Mouse (Mus musculus) cortical plate, adult 2 months (tissue): ENCODE data around the gene Bbs2. TPM values are rescaled to one million over a fixed set of nuclear protein-coding genes. Genes with fewer than 3 reads are reported as not detected.
A peak's percentile ranks its signal among the peaks of the same experiment; 100 is the strongest.

Experiments used
- H3K27ac ChIP-seq: fragments of 200-500 bp; 2 replicates; pipeline ENCODE4 v1.5.1; 2012; ENCODE audit warnings: low read length, control low read depth, inconsistent platforms; ENCODE audit not compliant: insufficient read depth
- H3K4me1 ChIP-seq: fragments of 200-500 bp; 2 replicates; pipeline ENCODE4 v1.6.1; 2011; ENCODE audit warnings: low read length; ENCODE audit not compliant: control insufficient read depth, insufficient read depth
- H3K4me3 ChIP-seq: fragments of 200-500 bp; 2 replicates; pipeline ENCODE4 v1.5.1; 2011; ENCODE audit warnings: mild to moderate bottlenecking, low read length, control low read depth; ENCODE audit not compliant: insufficient read depth
- CTCF ChIP-seq: fragments of 200-500 bp; IDR thresholded peaks from 2 replicates; pipeline ENCODE4 v1.5.1; 2011; ENCODE audit warnings: mild to moderate bottlenecking, control low read depth, low read length; ENCODE audit not compliant: insufficient read depth; ENCODE audit errors: extremely low read depth
- POLR2A ChIP-seq: fragments of 200-500 bp; IDR thresholded peaks from 2 replicates; pipeline ENCODE4 v1.6.1; 2011; ENCODE audit warnings: mild to moderate bottlenecking, low read length, control low read depth; ENCODE audit not compliant: insufficient read depth; ENCODE audit errors: extremely low read depth
- polyA plus RNA-seq: library from polyadenylated mRNA; depleted of rRNA; stranded (reverse); fragments of >200 nt; gene quantifications from 2 replicates; pipeline ENCODE4 v1.2.3, GENCODE M21; 2012

The Bbs2 gene
- polyA plus RNA-seq, 1 experiment = 67.3 TPM

DNA sequence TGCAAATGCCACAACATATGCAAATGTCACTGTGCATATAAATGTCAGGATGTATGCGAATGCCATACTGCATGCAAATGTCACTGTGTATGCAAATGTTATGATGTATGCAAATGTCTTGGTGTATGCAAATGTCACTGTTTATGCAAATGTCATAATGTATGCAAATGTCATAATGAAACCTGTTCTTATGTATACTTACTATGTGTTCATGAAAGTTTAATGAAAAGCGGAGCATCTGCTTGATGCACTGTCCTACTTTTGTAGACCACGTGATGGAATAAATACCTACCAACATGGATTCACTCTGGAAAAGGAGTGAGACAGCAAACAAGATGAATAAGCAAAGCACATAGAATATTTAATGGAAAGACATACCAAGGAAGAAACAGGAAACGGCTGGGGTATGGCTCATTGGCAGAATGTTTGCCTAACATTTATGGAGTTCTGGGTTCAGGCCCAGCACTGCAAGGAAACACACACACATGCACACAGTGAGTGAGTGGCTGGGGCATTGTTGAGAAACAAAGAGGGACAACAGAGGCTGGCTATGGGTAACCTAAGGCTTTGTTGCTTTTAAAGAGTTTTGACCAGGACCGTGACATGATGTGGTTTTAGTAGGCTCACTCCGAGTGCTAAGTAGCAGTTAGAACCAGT lies 30.5 kb upstream of the Bbs2 start:
- Histone ChIP-seq H3K4me3 (no peak overlapping the region), H3K27ac (no peak overlapping the region), H3K4me1 (peaks cover 3% of the 10 kb centered on the region; the same call in 1 of the 2 replicates)
- no peak for TF ChIP-seq POLR2A
- no peak for TF ChIP-seq CTCF

GRCm38 (mm10) chr8:94127711-94128110 lies 29.0 kb upstream of the Bbs2 start:
- H3K27ac ChIP-seq = no peak overlapping the region

DNA sequence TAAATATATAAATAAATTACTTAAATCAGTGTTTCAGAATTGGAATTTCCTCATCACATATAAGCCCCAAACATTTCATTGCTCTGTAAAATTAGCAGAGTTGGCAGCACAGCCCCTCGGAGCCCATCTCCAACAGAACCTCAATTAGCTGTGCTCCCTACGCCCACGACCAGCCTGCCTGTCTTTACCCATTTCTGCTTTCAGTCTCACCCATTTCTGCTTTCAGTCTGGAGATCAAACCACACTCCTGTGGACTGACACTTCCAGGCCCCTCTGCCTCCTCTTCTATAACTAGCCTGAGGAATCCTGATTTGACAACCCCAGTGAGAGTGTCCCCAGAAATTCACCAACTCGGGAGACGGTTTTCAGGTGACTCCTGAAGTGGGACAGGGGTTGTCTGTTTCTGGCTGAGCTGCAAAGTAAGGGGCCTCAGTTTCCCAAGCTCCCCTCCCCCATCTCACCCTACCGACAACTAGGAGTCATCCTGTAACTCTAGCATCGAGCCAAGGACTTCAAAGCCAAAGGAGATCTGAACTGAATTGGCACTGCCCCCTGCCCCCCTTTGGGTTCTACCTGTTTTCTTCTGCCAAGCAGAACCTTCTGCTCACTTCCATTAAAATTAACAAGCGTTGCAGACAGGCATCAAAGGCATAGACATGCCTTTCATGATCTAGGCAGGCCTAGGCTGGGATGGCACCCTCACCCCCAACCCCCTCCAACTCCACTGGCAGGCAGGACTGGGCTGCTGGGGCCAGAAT lies 24.2 kb upstream of the Bbs2 start:
- Histone ChIP-seq H3K4me1 (peaks cover 2% of the 10 kb centered on the region; the same call in 1 of the 2 replicates), H3K27ac (peak overlapping the region; percentile 16; the same call in 1 of the 2 replicates), H3K4me3 (no peak overlapping the region)
- TF ChIP-seq POLR2A = no peak
- TF ChIP-seq CTCF = no peak

More at GRCm38 (mm10) chr8:94127711-94128110, 29.0 kb upstream of the Bbs2 start:
- no peak overlapping the region for H3K4me3 ChIP-seq
- TF ChIP-seq CTCF = no peak
- no peak for TF ChIP-seq POLR2A
- peaks cover 3% of the 10 kb centered on the region; the same call in 1 of the 2 replicates for H3K4me1 ChIP-seq

DNA sequence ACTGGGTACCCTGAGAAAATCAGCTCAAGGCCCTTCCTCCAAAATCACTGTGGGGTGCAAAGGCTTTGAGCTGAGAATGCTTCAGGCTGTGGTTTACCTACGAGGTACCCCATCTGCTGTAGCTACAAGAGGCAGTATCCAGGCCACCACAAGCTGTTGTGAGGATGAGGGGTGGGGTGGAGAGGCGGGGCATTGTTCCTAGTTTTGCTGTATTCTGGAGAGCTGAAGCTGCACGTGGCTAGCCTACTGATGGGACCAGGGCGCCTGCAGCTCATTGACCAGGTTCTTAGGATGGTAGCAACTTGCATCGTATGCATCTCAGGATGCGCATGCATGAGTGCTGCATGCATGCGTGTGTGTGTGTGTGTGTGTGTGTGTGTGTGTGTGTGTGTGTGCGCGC lies 22.9 kb upstream of the Bbs2 start:
- H3K4me3 ChIP-seq = no peak overlapping the region
- no peak overlapping the region; the same call in 1 of the 2 replicates for H3K27ac ChIP-seq
- peaks cover 2% of the 10 kb centered on the region; the same call in 1 of the 2 replicates for H3K4me1 ChIP-seq
- TF ChIP-seq CTCF = no peak
- TF ChIP-seq POLR2A = no peak

DNA sequence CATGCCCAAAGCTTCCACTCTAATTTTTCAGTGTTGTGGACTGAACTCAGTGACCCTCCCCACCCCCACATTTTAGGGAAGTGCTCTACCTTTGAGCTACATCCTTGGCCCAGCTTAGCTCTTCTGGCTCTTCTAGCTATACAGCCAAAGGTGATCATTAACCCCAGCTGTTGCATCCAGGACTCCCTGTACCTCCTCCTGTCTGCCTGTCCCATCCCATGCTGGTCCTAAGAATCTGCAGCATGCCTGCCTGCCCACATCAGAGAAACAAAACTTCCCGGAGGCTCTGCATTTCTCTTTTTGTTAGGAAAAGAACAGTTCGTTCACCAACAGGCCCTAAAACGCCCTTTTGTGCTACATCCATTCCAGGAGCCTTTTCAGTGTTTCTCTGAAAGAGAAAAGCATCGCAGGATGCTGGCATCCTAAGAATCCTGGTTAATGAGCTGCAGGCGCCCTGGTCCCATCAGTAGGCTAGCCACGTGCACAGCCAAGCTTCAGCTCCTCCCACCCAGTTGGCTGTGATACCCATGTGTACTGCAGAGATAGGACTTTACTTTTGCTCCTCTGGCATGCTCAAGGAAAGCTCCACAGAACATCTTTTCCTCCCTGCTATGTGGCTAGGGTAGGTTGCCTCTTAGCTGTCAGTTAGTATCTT lies 20.2 kb upstream of the Bbs2 start:
- no peak for TF ChIP-seq CTCF
- 0 out of 2 replicates have a peak, but pooled peaks have one; percentile 11 for TF ChIP-seq POLR2A
- H3K27ac ChIP-seq = peak overlapping the region; percentile 51
- peaks cover 2% of the 10 kb centered on the region; the same call in 1 of the 2 replicates for H3K4me1 ChIP-seq
- no peak overlapping the region for H3K4me3 ChIP-seq

DNA sequence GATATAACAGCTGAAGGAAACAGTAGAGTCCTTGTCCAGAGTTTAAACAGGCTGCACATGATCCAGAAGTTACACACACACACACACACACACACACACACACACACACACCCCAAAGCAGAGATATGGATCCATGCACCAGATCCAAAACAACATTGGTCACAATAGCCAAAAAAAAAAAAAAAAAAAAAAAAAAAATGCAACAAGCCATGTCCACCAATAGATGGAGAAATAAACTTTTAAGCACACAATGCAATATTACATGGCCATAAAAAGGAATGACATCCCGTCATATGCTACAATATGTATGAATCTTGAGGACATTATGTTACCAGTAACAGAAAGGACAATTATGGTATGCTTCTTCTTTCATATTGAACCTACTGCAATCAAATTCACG lies 15.2 kb upstream of the Bbs2 start:
- Histone ChIP-seq H3K4me1 (no peaks in the 10 kb centered on the region; the same call in 1 of the 2 replicates), H3K4me3 (no peak overlapping the region), H3K27ac (no peak overlapping the region)
- TF ChIP-seq POLR2A = no peak
- no peak for TF ChIP-seq CTCF

- H3K27ac ChIP-seq = no peak overlapping the region
- H3K4me1 ChIP-seq = no peaks in the 10 kb centered on the region
- no peak for TF ChIP-seq POLR2A
- H3K4me3 ChIP-seq = no peak overlapping the region
Measured at GRCm38 (mm10) chr8:94113435-94113834, 14.7 kb upstream of the Bbs2 start.

DNA sequence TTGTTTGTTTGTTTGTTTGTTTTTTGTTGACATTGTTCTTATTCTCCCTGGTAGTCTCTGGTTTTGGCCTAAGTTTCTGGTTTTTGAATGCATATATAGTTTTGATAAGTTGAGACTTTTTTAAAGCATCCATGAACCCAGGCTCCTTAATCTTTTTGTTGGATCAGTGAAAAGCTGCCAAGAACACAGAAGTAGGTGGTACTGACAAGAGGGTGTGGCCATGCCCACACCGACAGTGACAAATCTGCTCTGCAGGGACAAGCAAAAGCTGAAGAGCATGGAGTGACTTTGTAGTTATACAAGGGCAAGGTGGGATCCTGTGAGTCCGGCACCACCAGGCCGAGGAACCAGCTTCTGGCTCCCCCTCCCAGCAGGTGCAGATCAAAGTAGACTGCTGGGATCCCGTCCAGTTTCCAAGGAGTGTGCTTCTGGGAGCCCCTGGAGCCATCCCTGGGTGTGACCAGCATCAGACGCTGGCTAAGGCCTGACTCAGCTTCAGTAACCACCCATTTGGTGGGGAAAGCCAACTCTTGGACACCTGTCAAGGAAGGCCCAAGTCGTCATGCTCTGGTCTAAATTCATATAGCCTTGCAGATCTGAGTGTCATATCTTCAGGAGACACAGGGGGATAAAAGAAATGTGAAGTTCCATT lies 11.9 kb upstream of the Bbs2 start:
- TF ChIP-seq CTCF (no peak), POLR2A (no peak)
- no peaks in the 10 kb centered on the region for H3K4me1 ChIP-seq
- no peak overlapping the region for H3K4me3 ChIP-seq
- no peak overlapping the region for H3K27ac ChIP-seq

- H3K4me3 ChIP-seq = no peak overlapping the region
- H3K4me1 ChIP-seq = no peaks in the 10 kb centered on the region
- no peak overlapping the region for H3K27ac ChIP-seq
- TF ChIP-seq CTCF = no peak
Measured at GRCm38 (mm10) chr8:94109835-94110234, 11.1 kb upstream of the Bbs2 start.
